Mouse (Mus musculus) limb, embryonic 12.5 days (tissue): ENCODE results near the gene Stra6. TPM values are rescaled to one million over a fixed set of nuclear protein-coding genes. Genes with fewer than 3 reads are reported as not detected.

Experiments used
- ATAC-seq: fragments of 200-750 bp; cut with Nextera tagmentation; 2 replicates; pipeline ENCODE4 v1.8.0; 2017; ENCODE audit warnings: low read depth, moderate TSS enrichment; ENCODE audit not compliant: insufficient number of reproducible peaks, insufficient read depth, low FRiP score, low TSS enrichment
- H3K27ac ChIP-seq: fragments of 300-500 bp; sonication (generic); 2 replicates; pipeline ENCODE4 v1.5.1; 2016; ENCODE audit warnings: mild to moderate bottlenecking, moderate library complexity
- H3K27me3 ChIP-seq: fragments of 300-500 bp; sonication (generic); 2 replicates; pipeline ENCODE4 v1.6.1; 2016; ENCODE audit warnings: mild to moderate bottlenecking, moderate library complexity
- H3K36me3 ChIP-seq: fragments of 300-500 bp; sonication (generic); 2 replicates; pipeline ENCODE4 v1.6.1; 2016; ENCODE audit warnings: mild to moderate bottlenecking, moderate library complexity
- H3K4me1 ChIP-seq: fragments of 300-500 bp; sonication (generic); replicated peaks from 2 replicates; pipeline ENCODE4 v1.6.1; 2016
- H3K4me2 ChIP-seq: fragments of 300-500 bp; sonication (generic); 2 replicates; pipeline ENCODE4 v1.6.1; 2016; ENCODE audit warnings: mild to moderate bottlenecking, moderate library complexity
- H3K4me3 ChIP-seq: fragments of 300-500 bp; sonication (generic); replicated peaks from 2 replicates; pipeline ENCODE4 v1.5.1; 2016; ENCODE audit warnings: mild to moderate bottlenecking
- H3K9ac ChIP-seq: fragments of 300-500 bp; sonication (generic); replicated peaks from 2 replicates; pipeline ENCODE4 v1.6.1; 2016; ENCODE audit warnings: mild to moderate bottlenecking, moderate library complexity
- H3K9me3 ChIP-seq: fragments of 300-500 bp; sonication (generic); 2 replicates; pipeline ENCODE4 v1.6.1; 2016; ENCODE audit warnings: mild to moderate bottlenecking, moderate library complexity
- WGBS: fragments of 180-500 bp; shearing (Covaris S2); methylation state at CpG from one replicate; pipeline ENCODE4 v1.1.7; 2016; 5-methylcytosine and 5-hydroxymethylcytosine counted together
- polyA plus RNA-seq: library from polyadenylated mRNA; unstranded; fragments of >200 nt; fragmentation: Nextera tagmentation; extraction: Ambion mirVana; gene quantifications from 2 replicates; pipeline ENCODE4 v1.2.1, GENCODE M21; 2016

The Stra6 gene
- polyA plus RNA-seq, 1 experiment from 2014 or later: 37.5 TPM

GRCm38 (mm10) chr9:58049861-58050260 lies 13.7 kb upstream of the Stra6 start:
- Histone ChIP-seq H3K9ac (no peak overlapping the region), H3K4me1 (peaks cover 42% of the 10 kb centered on the region), H3K9me3 (no peaks in the 10 kb centered on the region), H3K36me3 (no peaks in the 10 kb centered on the region), H3K4me3 (no peak overlapping the region), H3K4me2 (no peak overlapping the region), H3K27me3 (peaks cover 59% of the 10 kb centered on the region), H3K27ac (no peak overlapping the region)
- no peak for ATAC-seq
- 72% methylated on average over 7 of the region's 7 CpGs for WGBS

GRCm38 (mm10) chr9:58051937-58052336 lies 11.7 kb upstream of the Stra6 start:
- Histone ChIP-seq H3K4me1 (peaks cover 40% of the 10 kb centered on the region), H3K27me3 (peaks cover 63% of the 10 kb centered on the region), H3K27ac (no peak overlapping the region)

GRCm38 (mm10) chr9:58053102-58053501 lies 10.5 kb upstream of the Stra6 start:
- H3K4me3 ChIP-seq: no peak overlapping the region
- no peak overlapping the region for H3K9ac ChIP-seq
- H3K27me3 ChIP-seq: peaks cover 63% of the 10 kb centered on the region
- H3K27ac ChIP-seq: no peak overlapping the region
- no peaks in the 10 kb centered on the region for H3K9me3 ChIP-seq
- ATAC-seq: peak; percentile 41; the same call in 1 of the 2 replicates
- no peak overlapping the region for H3K4me2 ChIP-seq
- H3K4me1 ChIP-seq: peaks cover 40% of the 10 kb centered on the region
- H3K36me3 ChIP-seq: no peaks in the 10 kb centered on the region
- WGBS: 12% methylated on average over 3 of the region's 3 CpGs

More at GRCm38 (mm10) chr9:58051937-58052336, 11.7 kb upstream of the Stra6 start:
- Histone ChIP-seq H3K4me3 (no peak overlapping the region), H3K9me3 (no peaks in the 10 kb centered on the region), H3K4me2 (no peak overlapping the region), H3K9ac (no peak overlapping the region), H3K36me3 (no peaks in the 10 kb centered on the region)
- WGBS: 26% methylated on average over 5 of the region's 5 CpGs
- no peak for ATAC-seq

- Histone ChIP-seq H3K27ac (no peak overlapping the region), H3K9me3 (no peaks in the 10 kb centered on the region), H3K4me3 (no peak overlapping the region), H3K9ac (no peak overlapping the region), H3K27me3 (peaks cover 61% of the 10 kb centered on the region), H3K36me3 (no peaks in the 10 kb centered on the region), H3K4me1 (peaks cover 37% of the 10 kb centered on the region), H3K4me2 (no peak overlapping the region)
- ATAC-seq: no peak
- WGBS: 42% methylated on average over 3 of the region's 3 CpGs
Measured at GRCm38 (mm10) chr9:58053544-58053943, 10.0 kb upstream of the Stra6 start.

GRCm38 (mm10) chr9:58054032-58054431 lies 9.6 kb upstream of the Stra6 start:
- Histone ChIP-seq H3K9me3 (no peaks in the 10 kb centered on the region), H3K4me1 (peaks cover 34% of the 10 kb centered on the region), H3K27me3 (peaks cover 57% of the 10 kb centered on the region), H3K27ac (no peak overlapping the region), H3K9ac (no peak overlapping the region), H3K36me3 (no peaks in the 10 kb centered on the region), H3K4me2 (no peak overlapping the region), H3K4me3 (no peak overlapping the region)
- 95% methylated on average over 1 of the region's 1 CpGs for WGBS
- no peak for ATAC-seq

DNA sequence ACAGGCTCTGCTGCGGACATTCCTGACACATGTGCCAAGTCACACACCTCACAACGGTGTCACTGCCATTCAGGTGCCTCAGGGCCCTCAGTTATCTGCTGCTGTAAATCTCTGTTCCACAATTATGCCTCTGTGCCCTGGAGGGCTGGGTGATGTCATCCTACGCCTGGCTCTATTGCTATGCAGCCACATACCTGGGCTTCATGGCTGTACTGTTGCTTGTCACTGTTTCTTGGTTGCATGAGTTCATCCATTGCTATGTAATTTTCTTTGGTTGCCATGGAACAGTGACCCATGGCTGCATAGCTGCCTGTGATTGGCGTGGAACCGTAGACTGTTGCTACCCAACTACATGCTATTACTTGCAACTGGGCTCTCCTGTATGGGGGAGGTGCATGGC lies 7.9 kb upstream of the Stra6 start:
- H3K36me3 ChIP-seq: no peaks in the 10 kb centered on the region
- ATAC-seq: no peak
- WGBS: 78% methylated on average over 5 of the region's 5 CpGs
- no peak overlapping the region for H3K27ac ChIP-seq
- no peak overlapping the region for H3K4me2 ChIP-seq
- H3K9ac ChIP-seq: no peak overlapping the region
- no peaks in the 10 kb centered on the region for H3K9me3 ChIP-seq
- no peak overlapping the region for H3K4me3 ChIP-seq
- peaks cover 48% of the 10 kb centered on the region for H3K27me3 ChIP-seq
- H3K4me1 ChIP-seq: peaks cover 31% of the 10 kb centered on the region

- 54% methylated on average over 1 of the region's 1 CpGs for WGBS
- Histone ChIP-seq H3K36me3 (no peaks in the 10 kb centered on the region), H3K27me3 (peaks cover 55% of the 10 kb centered on the region), H3K4me1 (peaks cover 10% of the 10 kb centered on the region; the same call in 1 of the 2 replicates), H3K27ac (no peak overlapping the region), H3K9ac (no peak overlapping the region), H3K9me3 (no peaks in the 10 kb centered on the region), H3K4me3 (no peak overlapping the region), H3K4me2 (no peak overlapping the region)
- no peak for ATAC-seq
Measured at GRCm38 (mm10) chr9:58059920-58060319, 3.7 kb upstream of the Stra6 start.

GRCm38 (mm10) chr9:58060677-58061667 lies 2.6 kb upstream of the Stra6 start:
- H3K27me3 ChIP-seq: peaks cover 51% of the 10 kb centered on the region
- no peaks in the 10 kb centered on the region for H3K9me3 ChIP-seq
- H3K27ac ChIP-seq: no peak overlapping the region
- H3K4me3 ChIP-seq: no peak overlapping the region
- H3K36me3 ChIP-seq: no peaks in the 10 kb centered on the region
- no peak overlapping the region for H3K9ac ChIP-seq
- peaks cover 8% of the 10 kb centered on the region for H3K4me1 ChIP-seq
- WGBS: 8% methylated on average over 23 of the region's 23 CpGs
- no peak overlapping the region for H3K4me2 ChIP-seq
- no peak for ATAC-seq

GRCm38 (mm10) chr9:58065532-58065931 lies 1.9 kb downstream of the Stra6 start:
- no peak overlapping the region for H3K27ac ChIP-seq
- H3K4me3 ChIP-seq: no peak overlapping the region
- no peak overlapping the region for H3K9ac ChIP-seq
- H3K36me3 ChIP-seq: no peaks in the 10 kb centered on the region
- no peak overlapping the region for H3K4me2 ChIP-seq
- 37% methylated on average over 6 of the region's 6 CpGs for WGBS
- ATAC-seq: no peak
- peaks cover 23% of the 10 kb centered on the region for H3K4me1 ChIP-seq
- no peaks in the 10 kb centered on the region for H3K9me3 ChIP-seq
- H3K27me3 ChIP-seq: peaks cover 44% of the 10 kb centered on the region

GRCm38 (mm10) chr9:58065977-58066730 lies 2.6 kb downstream of the Stra6 start:
- 68% methylated on average over 6 of the region's 6 CpGs for WGBS
- Histone ChIP-seq H3K27me3 (peaks cover 38% of the 10 kb centered on the region), H3K9me3 (no peaks in the 10 kb centered on the region), H3K4me1 (peaks cover 26% of the 10 kb centered on the region), H3K9ac (no peak overlapping the region), H3K27ac (no peak overlapping the region), H3K36me3 (no peaks in the 10 kb centered on the region), H3K4me2 (no peak overlapping the region), H3K4me3 (no peak overlapping the region)
- no peak for ATAC-seq

- H3K4me1 ChIP-seq: peaks cover 32% of the 10 kb centered on the region
- WGBS: 76% methylated on average over 6 of the region's 6 CpGs
- H3K9ac ChIP-seq: no peak overlapping the region
- H3K9me3 ChIP-seq: no peaks in the 10 kb centered on the region
- H3K4me2 ChIP-seq: no peak overlapping the region
- ATAC-seq: 0 out of 2 replicates have a peak, but pooled peaks have one; percentile 46
- peaks cover 33% of the 10 kb centered on the region for H3K27me3 ChIP-seq
- H3K27ac ChIP-seq: no peak overlapping the region; the same call in 1 of the 2 replicates
- H3K36me3 ChIP-seq: no peaks in the 10 kb centered on the region
- no peak overlapping the region for H3K4me3 ChIP-seq
Measured at GRCm38 (mm10) chr9:58066731-58067095, 3.1 kb downstream of the Stra6 start.
